Mouse (Mus musculus) spleen, postnatal 4 days (tissue): ENCODE results near the gene Gpr173.

Experiments used
- DNase-seq, 2 experiments: peaks; one replicate each; pipeline ENCODE4 v3.0.0; 2022; ENCODE audit warnings: low spot score in 2 of 2

Gpr173 gene

DNA sequence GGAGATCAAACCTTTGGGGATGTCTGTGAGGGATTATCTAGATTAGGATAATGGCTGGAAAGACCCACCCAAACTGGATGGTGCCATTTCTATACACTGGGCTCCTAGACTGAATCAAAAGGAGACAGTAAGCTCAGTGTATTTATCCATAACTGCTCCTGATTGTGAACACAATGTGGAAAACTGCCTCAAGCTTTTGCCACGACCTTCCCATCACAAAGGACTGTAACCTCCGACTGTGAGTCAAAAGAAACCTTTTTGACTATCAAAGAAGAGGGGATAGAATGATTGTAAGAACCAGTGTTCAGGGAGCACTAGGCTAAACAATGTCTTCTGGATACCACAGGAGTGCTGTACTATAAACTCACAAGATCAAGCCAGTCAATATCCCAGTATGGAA is 62.3 kb downstream of the Gpr173 start:
- DNase-seq, result no peak
